Mouse (Mus musculus): ENCODE measurements around the gene Chst4.

DNA sequence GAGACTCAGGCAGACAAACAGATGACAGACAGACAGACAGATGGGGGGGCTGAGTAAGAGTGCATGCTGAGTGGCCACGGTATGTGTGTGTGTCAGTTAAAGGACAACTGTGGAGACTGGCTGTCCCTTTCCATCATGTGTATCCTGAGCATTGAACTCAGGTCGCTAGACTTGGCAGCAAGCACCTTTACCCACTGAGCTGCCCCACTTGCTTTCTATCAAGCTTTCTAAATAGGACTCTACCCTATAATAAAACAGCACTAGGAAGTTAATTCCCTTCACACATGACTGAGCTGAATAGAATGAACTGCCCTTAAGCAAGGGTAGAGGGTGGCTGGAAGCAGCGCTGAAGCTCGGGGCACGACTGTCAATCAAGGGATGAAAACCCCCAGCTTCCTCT is 47.4 kb downstream of the Chst4 start:
- TF ChIP-seq CTCF (IDR thresholded peaks at IDR 0.05; ENCODE audit: borderline replicate concordance, insufficient read depth, low read length) (no peak), POLR2A (IDR thresholded peaks at IDR 0.05; ENCODE audit: low read depth, low read length) (no peak)

Measured in embryonic fibroblast, embryonic 13.5 days (primary cell).